Mouse (Mus musculus): Measurements from ENCODE around the gene Egr2.

The Egr2 gene

DNA sequence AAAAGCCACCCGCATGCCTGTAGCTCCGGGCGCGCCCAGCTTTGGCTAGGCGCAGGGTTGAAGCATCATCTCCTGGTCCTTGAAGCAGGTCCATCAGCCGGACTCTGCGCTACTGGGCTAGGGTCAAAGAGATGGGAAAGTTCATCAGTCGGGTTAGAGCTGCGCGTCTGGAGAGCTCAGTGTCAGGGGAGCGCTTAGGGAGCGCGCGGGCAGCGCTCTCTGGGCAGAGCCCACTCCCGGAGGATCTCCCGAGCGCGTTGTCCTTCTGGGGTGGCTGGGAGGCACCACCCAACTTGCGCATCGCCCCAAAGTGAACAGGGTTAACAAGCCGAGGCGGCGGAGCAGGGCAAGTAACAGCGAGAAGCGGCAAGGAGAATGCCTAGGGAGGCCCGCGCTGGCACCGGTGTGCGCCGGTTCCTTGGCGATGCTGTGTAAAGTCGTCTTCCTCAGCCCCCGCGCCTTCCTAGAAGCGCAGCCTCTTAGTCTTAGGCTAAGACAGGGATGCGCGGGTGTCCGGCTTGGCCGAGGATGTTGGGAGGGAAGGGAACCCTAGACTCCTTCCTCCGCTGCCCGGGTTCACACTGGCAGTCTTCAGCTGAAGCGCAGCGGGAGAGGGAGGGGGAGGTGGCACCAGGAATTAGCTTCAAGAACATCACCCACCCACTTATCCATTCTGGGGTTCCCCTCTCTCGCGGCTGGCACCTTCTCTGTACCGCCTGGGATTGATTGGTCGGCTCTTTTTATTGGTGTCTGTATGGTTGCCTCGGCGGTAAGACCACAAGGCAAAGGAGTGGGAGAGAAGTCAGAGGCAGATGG lies 3.5 kb downstream of the Egr2 start:
- DNase-seq (ENCODE audit: inconsistent ontology term), result peak; percentile 64

GRCm38 (mm10) chr10:67539401-67539730 lies 4.1 kb downstream of the Egr2 start:
- DNase-seq (ENCODE audit: inconsistent ontology term), result no peak

DNA sequence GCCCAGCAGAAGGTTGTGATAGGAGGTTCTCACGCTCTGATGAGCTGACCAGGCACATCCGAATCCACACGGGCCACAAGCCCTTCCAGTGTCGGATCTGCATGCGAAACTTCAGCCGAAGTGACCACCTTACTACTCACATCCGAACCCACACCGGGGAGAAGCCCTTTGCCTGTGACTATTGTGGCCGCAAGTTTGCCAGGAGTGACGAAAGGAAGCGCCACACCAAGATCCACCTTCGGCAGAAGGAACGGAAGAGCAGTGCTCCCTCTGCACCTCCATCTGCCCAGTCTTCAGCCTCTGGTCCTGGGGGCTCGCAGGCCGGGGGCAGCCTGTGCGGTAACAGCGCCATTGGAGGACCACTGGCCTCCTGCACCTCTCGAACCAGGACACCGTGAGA lies 5.3 kb downstream of the Egr2 start:
- DNase-seq (ENCODE audit: inconsistent ontology term), result no peak

GRCm38 (mm10) chr10:67547850-67548260 lies 12.6 kb downstream of the Egr2 start:
- DNase-seq (ENCODE audit: inconsistent ontology term), result peak; percentile 35

DNA sequence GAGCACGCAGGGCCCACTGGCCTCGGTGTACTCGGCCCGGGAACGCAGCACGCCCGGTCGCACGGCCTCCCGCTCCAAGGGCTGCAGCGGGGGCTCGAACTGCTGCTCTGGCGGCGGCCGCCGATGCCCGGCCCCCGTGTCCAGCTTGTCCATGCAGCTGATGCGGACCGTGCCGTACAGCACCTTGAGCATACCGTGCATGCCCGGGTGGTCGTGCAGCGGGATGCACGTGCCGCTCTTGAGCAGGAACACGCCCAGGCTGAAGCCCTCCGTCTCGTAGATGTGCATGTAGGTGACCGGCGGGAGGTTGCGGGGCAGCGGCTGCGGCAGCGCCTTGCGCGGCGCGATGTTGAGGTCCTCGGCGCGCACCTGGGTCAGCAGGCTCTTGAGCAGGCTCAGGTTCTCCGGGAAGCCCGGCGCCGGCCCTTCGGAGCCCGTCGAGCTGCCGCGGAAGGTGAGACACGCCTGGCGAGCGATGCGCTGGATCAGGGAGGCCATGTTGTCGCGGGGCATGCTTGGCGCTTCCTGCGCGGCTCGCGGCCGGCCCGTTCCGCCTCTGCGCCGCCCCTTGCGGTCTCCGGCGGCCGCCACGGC lies 13.1 kb downstream of the Egr2 start:
- DNase-seq (ENCODE audit: inconsistent ontology term), result peak; percentile 61

DNA sequence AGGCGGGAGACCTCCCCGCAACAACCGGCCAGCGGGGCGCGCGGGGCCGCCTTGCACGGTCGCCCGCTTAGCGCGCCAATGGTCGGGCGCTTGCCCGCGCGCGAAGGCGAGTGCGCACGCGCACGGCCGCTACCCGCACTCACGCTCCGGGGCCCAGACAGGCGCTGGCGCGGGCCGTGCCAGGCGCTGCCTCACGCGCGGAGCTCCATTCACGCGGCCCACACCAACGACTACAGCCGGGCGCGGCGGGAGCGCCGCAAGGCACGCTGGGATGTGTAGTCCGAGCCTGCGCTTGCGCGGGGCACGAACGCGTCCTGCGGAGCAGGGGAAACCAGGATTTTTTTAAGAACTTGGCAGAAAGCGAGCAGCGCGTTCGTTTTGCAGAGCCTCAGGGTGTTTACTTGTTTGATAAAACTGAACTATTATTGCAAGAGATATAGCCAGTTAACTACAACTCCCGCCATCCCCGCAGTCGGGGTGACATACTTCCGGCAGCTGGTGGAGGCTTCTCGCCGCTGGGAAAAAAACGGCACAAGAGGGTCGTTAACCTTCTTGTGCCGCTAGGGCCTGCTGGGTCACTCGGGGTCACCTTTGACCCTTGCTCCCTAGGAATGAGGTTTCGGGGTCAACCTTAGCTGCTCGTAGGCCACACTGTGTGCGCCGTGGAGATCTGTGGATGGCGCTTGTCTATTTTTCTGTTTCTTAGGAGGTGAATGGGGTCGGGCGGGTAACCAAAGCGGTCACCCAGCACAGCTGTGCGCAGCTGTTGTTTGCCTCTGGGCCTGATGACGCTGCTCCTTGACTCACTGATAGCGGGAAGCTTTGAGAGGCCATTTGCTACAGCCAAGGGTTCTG lies 13.8 kb downstream of the Egr2 start, which contains the start of gene Ado:
TSS of gene Ado (minus strand) at position 79 of the 855 bp plus-strand sequence.
- DNase-seq (ENCODE audit: inconsistent ontology term), result peak; percentile 94

GRCm38 (mm10) chr10:67558053-67558452 lies 22.8 kb downstream of the Egr2 start:
- DNase-seq (ENCODE audit: inconsistent ontology term), result no peak

DNA sequence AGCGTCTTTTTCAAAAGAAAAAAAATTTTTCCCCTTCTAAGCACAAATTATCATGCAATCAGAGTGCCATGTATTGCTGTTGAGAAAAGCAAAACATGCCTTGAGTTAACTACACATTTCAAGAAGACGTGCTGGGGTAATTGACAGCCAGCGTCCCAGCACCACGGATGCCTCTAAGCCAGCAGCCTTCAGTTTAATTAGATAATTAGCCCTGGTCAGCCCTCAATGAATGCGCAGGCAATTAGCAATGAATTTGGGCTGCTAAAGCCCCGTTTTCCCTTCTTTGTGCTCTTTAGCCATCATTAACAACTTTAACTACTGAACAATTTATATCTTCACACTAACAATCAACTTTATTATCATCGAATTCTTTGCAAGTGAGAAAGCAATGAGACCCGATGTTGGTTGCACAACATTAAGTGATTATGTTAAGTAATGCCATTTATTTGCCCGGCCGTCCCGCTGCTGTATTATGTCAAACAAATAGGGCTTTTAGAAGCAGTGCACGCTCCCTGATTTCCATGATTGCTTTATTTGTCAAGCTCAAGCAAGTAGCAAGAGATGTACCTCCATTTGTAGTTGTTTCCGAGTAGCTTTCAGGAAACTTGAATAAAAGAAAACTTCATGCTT lies 24.6 kb downstream of the Egr2 start:
- peak; percentile 90 for DNase-seq (ENCODE audit: inconsistent ontology term)

- DNase-seq (ENCODE audit: inconsistent ontology term), result no peak
These were observed 25.9 kb downstream of the Egr2 start for GRCm38 (mm10) chr10:67561185-67561584.

GRCm38 (mm10) chr10:67564509-67564908 lies 29.2 kb downstream of the Egr2 start:
- DNase-seq (ENCODE audit: inconsistent ontology term), result no peak

DNA sequence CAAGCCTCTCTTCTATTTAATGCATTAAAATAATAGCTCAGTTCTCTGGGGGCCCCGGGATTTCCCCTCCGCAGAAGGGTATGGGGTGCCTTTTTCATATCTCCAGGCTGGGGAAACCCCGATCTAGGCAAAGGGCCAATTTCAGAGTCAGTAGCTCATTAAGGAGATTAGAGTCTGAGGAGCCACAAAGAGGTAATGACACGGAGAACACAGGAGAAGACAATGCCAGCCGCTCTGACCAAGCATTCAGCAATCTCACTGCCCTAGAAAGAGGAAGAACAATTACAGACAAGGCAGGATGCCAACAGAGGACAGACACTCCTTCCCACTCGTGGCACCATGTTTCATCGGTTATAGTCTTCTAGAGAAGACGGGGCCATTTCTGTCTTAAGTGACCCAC lies 30.8 kb downstream of the Egr2 start:
- DNase-seq (ENCODE audit: inconsistent ontology term), result peak; percentile 97

DNA sequence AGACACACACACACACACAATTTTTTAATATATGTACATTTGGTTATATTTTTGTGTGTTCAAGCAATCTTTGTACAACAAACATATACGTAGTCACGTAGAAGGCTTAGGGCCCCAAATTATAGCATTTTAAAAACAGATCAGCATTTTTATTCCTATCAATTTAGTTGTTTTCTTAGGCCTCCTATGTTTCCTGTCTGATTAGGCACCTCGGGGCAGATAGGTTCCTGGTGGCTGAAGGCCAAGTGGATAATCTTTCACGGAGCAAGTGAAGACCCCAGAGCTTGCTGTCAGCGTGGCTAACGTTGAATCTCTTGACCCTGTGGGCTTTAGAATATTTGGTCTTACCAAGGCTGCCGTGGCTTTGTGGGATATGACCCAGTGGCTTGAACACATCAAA lies 34.3 kb downstream of the Egr2 start:
- DNase-seq (ENCODE audit: inconsistent ontology term), result no peak

DNA sequence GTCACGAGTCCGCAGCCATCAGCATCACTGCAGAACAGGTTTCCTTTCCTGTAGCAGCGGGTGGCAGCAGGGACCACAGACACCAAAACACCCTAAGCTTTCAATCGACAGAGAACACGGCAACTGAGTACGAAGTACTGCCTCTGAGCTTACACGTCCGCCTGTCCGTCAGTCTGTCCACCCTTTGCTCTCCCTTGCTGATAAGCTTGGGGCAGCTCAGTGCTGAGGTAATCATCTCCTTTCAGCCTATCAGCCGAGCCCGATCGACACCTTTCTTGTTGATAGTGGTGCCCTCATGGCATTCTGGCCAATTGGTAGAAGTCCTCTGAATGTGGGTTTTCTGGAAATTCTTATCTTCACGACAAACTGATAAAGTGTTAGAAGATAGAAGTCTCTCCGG lies 36.2 kb downstream of the Egr2 start:
- no peak for DNase-seq (ENCODE audit: inconsistent ontology term)

DNA sequence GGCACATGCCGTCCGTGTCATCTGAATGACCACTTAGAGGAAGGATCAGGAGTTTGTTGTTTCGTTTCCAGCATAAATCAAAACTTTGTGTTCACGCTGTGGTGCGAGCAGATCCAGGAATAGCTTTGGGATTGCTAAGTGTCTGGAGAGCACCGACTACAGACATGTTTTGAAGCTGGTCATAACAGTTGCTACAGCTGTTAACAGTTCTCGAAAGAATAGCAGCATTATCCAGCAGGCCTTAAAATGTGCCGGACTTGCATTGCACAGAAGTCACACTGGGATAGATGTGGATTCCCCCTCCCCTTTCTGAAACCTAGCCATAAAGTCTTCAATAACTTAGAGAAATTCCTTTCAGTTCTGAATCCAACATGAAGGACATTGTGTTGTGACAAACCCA lies 38.0 kb downstream of the Egr2 start:
- no peak for DNase-seq (ENCODE audit: inconsistent ontology term)

DNA sequence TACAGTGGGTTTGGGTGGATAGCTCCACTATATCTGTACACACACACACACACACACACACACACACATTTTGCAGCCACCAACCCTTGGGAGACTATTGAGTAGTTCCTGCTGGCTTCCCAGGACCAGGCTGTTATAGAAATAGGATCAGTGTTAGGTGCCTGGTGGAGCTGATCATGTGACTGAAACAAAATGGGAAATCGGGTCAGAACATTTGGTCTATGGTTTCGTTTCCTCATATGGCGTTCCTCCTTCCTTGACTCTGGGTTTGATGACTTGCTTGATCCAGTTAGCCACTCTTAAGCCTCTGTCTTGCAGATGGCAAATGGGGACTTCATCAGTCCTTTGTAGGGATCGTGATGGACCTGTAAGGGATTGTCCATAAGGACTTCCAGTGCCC lies 44.6 kb downstream of the Egr2 start:
- no peak for DNase-seq (ENCODE audit: inconsistent ontology term)

DNA sequence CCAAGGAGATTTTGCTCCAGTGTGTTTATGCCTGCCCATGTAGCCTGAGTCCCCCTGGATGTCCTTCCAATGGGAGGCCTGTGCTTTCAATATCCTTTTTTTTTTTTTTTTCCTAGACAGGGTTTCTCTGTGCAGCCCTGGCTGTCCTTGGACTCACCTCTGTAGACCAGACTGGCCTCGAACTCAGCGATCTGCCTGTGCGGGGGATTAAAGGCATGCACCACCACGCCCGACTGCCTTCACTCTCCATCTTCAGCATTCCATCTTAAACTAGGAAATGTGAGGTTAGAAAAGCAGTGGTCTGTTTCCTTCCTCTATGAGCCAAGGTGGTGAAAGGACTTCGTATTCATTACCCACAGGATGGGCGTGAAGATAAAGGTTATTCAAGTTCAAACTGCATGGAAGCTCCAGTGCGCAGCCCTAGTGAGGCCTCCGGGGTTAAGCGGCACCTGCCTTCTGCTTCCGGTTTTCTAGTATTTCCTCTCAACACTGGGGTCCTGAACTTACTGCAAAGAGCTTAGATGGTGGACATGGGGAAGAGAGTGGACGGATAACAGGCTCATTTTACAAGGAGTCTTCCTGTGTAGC lies 46.5 kb downstream of the Egr2 start:
- no peak for DNase-seq (ENCODE audit: inconsistent ontology term)

DNA sequence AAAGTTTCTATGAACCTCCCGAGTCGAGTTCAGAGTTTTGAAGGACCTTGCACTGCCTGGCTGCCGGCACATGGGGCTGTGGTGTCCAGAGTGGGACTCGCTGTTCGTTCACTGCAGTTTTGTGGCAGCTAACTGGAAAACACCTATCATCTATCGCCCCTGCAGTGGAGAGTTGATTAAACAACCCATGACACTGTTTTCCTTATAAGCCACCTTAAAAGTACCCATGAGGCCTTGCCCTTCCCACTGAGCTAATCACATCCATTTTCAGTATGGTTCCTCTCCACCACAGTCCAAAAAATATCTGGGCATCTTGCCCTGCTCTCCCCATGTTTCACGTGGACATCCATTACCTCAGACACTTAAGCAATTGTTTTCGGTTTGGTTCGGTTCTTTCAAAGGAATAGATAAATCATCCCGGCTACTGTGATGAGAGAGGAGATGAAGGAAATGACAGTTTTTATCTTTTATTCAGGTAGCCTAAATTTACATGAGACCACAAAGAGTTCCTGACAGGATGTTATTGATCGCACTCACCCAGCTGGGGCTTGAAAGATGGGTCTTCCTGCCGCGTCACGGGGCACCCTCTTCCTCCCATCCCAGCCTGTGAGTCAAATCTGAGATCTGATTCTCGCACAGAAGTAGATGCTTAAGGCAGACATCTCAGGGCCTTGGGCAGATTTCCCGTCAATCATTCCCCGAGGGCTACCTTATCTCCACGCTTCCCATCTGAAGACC lies 50.8 kb downstream of the Egr2 start:
- no peak for DNase-seq (ENCODE audit: inconsistent ontology term)
